24 mouse cellular contexts compared by ENCODE assay signal in the genomic region with DNA sequence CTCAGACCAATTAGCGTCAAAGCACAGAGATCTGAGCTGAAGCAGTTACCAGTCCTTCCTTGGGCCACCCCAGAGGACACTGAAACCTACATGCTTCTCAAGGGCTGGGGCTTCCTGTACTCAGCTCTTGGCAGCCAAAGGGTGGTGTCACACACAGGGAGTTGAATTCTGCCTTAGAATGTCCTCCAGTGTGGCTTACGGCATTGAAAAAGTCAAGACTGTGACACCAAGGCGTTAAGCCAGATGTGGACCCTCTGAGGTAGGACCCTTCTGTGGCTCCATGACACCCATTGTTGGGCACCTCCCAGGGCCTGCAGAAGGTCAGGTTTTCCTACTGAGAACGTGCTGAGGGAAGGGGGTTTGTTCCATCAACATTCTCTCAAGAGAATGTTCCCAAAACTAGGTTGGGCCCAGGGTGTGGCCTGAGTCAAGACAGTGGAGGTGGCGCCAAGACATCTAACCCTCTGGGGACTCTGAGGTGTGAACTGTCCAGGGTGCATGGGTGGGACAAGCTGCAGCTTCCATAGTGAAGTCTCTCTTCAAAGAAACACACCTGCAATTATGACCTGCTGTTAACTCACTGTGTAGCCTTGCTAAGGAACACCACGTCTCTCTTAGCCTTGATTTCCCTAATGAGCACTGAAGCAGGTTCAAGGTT. TPM values are rescaled to one million over a fixed set of nuclear protein-coding genes. Genes with fewer than 3 reads are reported as not detected.
DNase-seq lines count a peak whose midpoint lies in the region; ATAC-seq and TF ChIP-seq lines count a peak whose summit lies in the region.
"Had no signal": no experiment of that assay in that cellular context is flagged by ENCODE, and none has a peak within 500 bp of the region (broad histone marks: within the 10 kb centered on the region; RNA-seq: fewer than 3 reads in every experiment).

No protein-coding gene starts in this region.

- 66% methylated on average over 6 of the region's 6 CpGs for WGBS in heart, adult 2 months
- WGBS in kidney, adult 2 months, result 78% methylated on average over 6 of the region's 6 CpGs
- WGBS in small intestine, adult 2 months, result 57% methylated on average over 6 of the region's 6 CpGs
- WGBS in hindbrain, embryonic 11.5 days, result 90% methylated on average over 6 of the region's 6 CpGs

- peak; percentile 40; the same call in 1 of the 2 replicates for TF ChIP-seq POLR2A in heart, adult 2 months (IDR thresholded peaks at IDR 0.05; ENCODE audit: insufficient read depth, low read depth, low read length)
- no peak for TF ChIP-seq POLR2A in kidney, adult 2 months (IDR thresholded peaks at IDR 0.05; ENCODE audit: low read depth, low read length)
- no peak for TF ChIP-seq POLR2A in small intestine, adult 2 months (IDR thresholded peaks at IDR 0.05; ENCODE audit: low read depth, low read length)

- no peak for ATAC-seq in hindbrain, embryonic 11.5 days (ENCODE audit: low FRiP score)
- ATAC-seq: liver, embryonic 12.5 days had no signal

- H3K27me3 ChIP-seq in heart, adult 2 months (ENCODE audit: control insufficient read depth, insufficient read depth, low read length), result no peaks in the 10 kb centered on the region
- no peaks in the 10 kb centered on the region for H3K27me3 ChIP-seq in kidney, adult 2 months (replicated peaks; ENCODE audit: control insufficient read depth, insufficient read depth, low read length)
- H3K27me3 ChIP-seq in small intestine, adult 2 months (ENCODE audit: control insufficient read depth, insufficient read depth, low read length), result no peaks in the 10 kb centered on the region
- no peaks in the 10 kb centered on the region for H3K27me3 ChIP-seq in hindbrain, embryonic 11.5 days (ENCODE audit: control insufficient read depth, insufficient read depth, low read length)
- H3K27me3 ChIP-seq: forebrain, embryonic 12.5 days; hindbrain, embryonic 15.5 days; kidney, embryonic 15.5 days; liver, embryonic 12.5 days had no signal

- no peak overlapping the region for H3K9ac ChIP-seq in heart, adult 2 months (ENCODE audit: low read depth, low read length)
- H3K9ac ChIP-seq in hindbrain, embryonic 11.5 days (ENCODE audit: low read depth, low read length), result no peak overlapping the region
- H3K9ac ChIP-seq: forebrain, embryonic 12.5 days; hindbrain, embryonic 15.5 days; kidney, embryonic 15.5 days; liver, embryonic 12.5 days; lung, embryonic 14.5 days had no signal

- intact Hi-C loops in heart, adult 2 months (cut with DNase I), result loop anchor here (2.0 kb wide), 1 partner anchor 15 kb away; no protein-coding TSS in a partner anchor
- intact Hi-C loops in heart, postnatal 25 days (cut with DNase I), result no loop called here

- H3K4me2 ChIP-seq in hindbrain, embryonic 11.5 days (replicated peaks; ENCODE audit: low read depth, low read length), result no peak overlapping the region
- H3K4me2 ChIP-seq: forebrain, embryonic 12.5 days; hindbrain, embryonic 15.5 days; kidney, embryonic 15.5 days; liver, embryonic 12.5 days; lung, embryonic 14.5 days had no signal

- H3K79me2 ChIP-seq in heart, adult 2 months (replicated peaks; ENCODE audit: control insufficient read depth, insufficient read depth, low read length), result no peaks in the 10 kb centered on the region

- peak overlapping the region; percentile 97 for H3K27ac ChIP-seq in heart, adult 2 months
- no peak overlapping the region; the same call in 1 of the 2 replicates for H3K27ac ChIP-seq in kidney, adult 2 months (ENCODE audit: insufficient read depth, low read depth, low read length)
- peak overlapping the region; percentile 75 for H3K27ac ChIP-seq in small intestine, adult 2 months (ENCODE audit: insufficient read depth, low read depth, low read length)
- H3K27ac ChIP-seq in hindbrain, embryonic 11.5 days (ENCODE audit: low read depth, low read length), result no peak overlapping the region
- H3K27ac ChIP-seq: embryonic facial prominence, embryonic 10.5 days; forebrain, embryonic 12.5 days; hindbrain, embryonic 15.5 days; kidney, embryonic 15.5 days; liver, embryonic 12.5 days; macrophage; midbrain, embryonic 10.5 days had no signal

- TF ChIP-seq EP300 in heart, adult 2 months (IDR thresholded peaks at IDR 0.05; ENCODE audit: insufficient read depth, low read depth, low read length), result no peak

- H3K4me3 ChIP-seq in heart, adult 2 months, result no peak overlapping the region
- H3K4me3 ChIP-seq in kidney, adult 2 months (ENCODE audit: insufficient read depth, low read depth, low read length), result no peak overlapping the region
- H3K4me3 ChIP-seq in small intestine, adult 2 months (ENCODE audit: low read depth, low read length), result no peak overlapping the region
- no peak overlapping the region for H3K4me3 ChIP-seq in hindbrain, embryonic 11.5 days (ENCODE audit: low read depth, low read length)
- H3K4me3 ChIP-seq: embryonic facial prominence, embryonic 10.5 days; forebrain, embryonic 12.5 days; hindbrain, embryonic 15.5 days; kidney, embryonic 15.5 days; liver, embryonic 12.5 days; midbrain, embryonic 10.5 days had no signal

- 0 out of 2 replicates have a peak, but pooled peaks cover 2% of the 10 kb centered on the region for H3K36me3 ChIP-seq in heart, adult 2 months (ENCODE audit: control insufficient read depth, insufficient read depth, low read length)
- no peaks in the 10 kb centered on the region for H3K36me3 ChIP-seq in kidney, adult 2 months (ENCODE audit: control insufficient read depth, insufficient read depth, low read length)
- no peaks in the 10 kb centered on the region for H3K36me3 ChIP-seq in small intestine, adult 2 months (ENCODE audit: control insufficient read depth, insufficient read depth, low read length)
- H3K36me3 ChIP-seq in hindbrain, embryonic 11.5 days (ENCODE audit: control insufficient read depth, insufficient read depth, low read length), result no peaks in the 10 kb centered on the region
- H3K36me3 ChIP-seq: embryonic facial prominence, embryonic 10.5 days; forebrain, embryonic 12.5 days; G1E; hindbrain, embryonic 15.5 days; kidney, embryonic 15.5 days; liver, embryonic 12.5 days; midbrain, embryonic 10.5 days had no signal

- no peak for TF ChIP-seq CTCF in heart, adult 2 months (IDR thresholded peaks at IDR 0.05)
- no peak for TF ChIP-seq CTCF in kidney, adult 2 months (conservative IDR thresholded peaks at IDR 0.05; ENCODE audit: insufficient read depth, insufficient read length, low read depth, low read length)
- TF ChIP-seq CTCF in small intestine, adult 2 months (IDR thresholded peaks at IDR 0.05; ENCODE audit: extremely low read depth, insufficient read length, insufficient replicate concordance, low read depth, low read length), result no peak

- no peaks in the 10 kb centered on the region for H3K9me3 ChIP-seq in hindbrain, embryonic 11.5 days (ENCODE audit: control insufficient read depth, low read length)
- H3K9me3 ChIP-seq: embryonic facial prominence, embryonic 10.5 days; forebrain, embryonic 12.5 days; G1E; hindbrain, embryonic 15.5 days; kidney, embryonic 15.5 days; liver, embryonic 12.5 days; midbrain, embryonic 10.5 days had no signal

- peak; percentile 47 to 55 for DNase-seq in heart, adult 2 months
- DNase-seq in heart, postnatal 25 days (ENCODE audit: low spot score), result no peak
- DNase-seq in kidney, adult 2 months, result peak; percentile 56
- no peak for DNase-seq in kidney, adult 8-10 months
- DNase-seq in ZHBTc4 (ENCODE audit: low read depth, low spot score), result peak; percentile 50
- DNase-seq in hindbrain, embryonic 11.5 days (ENCODE audit: low spot score), result no peak
- no peak for DNase-seq in frontal cortex, postnatal 25 days (ENCODE audit: low spot score in 2 of 2)
- DNase-seq: cerebellum, adult 9-10 months; right cerebral cortex, postnatal 14 days had no signal

- H3K4me1 ChIP-seq in heart, adult 2 months (ENCODE audit: control insufficient read depth, insufficient read depth, low read length), result peaks cover 32% of the 10 kb centered on the region
- peaks cover 43% of the 10 kb centered on the region for H3K4me1 ChIP-seq in kidney, adult 2 months (ENCODE audit: control insufficient read depth, insufficient read depth, low read length)
- peaks cover 58% of the 10 kb centered on the region for H3K4me1 ChIP-seq in small intestine, adult 2 months (ENCODE audit: control insufficient read depth, insufficient read depth, insufficient read length, low read length)
- no peaks in the 10 kb centered on the region for H3K4me1 ChIP-seq in hindbrain, embryonic 11.5 days (replicated peaks; ENCODE audit: control insufficient read depth, insufficient read depth, low read length)
- H3K4me1 ChIP-seq: forebrain, embryonic 12.5 days; midbrain, embryonic 10.5 days had no signal

RNA-seq across cellular contexts. Expression of gene Herpud1, which starts 24.3 kb away (rescaled TPM):
- 100 to 1,000 TPM; 216 to 349 TPM for total RNA-seq in heart, adult 2 months (2021)
- 272 and 285 TPM in 2 replicates for polyA plus RNA-seq in heart, adult 2 months (2012; rRNA removed)
- 100 to 1,000 TPM; 180 to 257 TPM for total RNA-seq in heart, postnatal 25 days (2021)
- polyA plus RNA-seq in kidney, adult 2 months (2012; rRNA removed), result 417 and 537 TPM in 2 replicates
- 302 and 331 TPM in 2 replicates for polyA plus RNA-seq in small intestine, adult 2 months (2012; rRNA removed)
- 60.8 and 61.0 TPM in 2 replicates for polyA plus RNA-seq in hindbrain, embryonic 11.5 days (2014; fragmentation: Nextera tagmentation; extraction: Ambion mirVana)

RNA-seq across cellular contexts. Expression of gene Slc12a3, which starts 32.9 kb away (rescaled TPM):
- total RNA-seq in heart, adult 2 months (2021), result under 1 TPM; 0.16 to 0.39 TPM
- 0.20 and 0.39 TPM in 2 replicates for polyA plus RNA-seq in heart, adult 2 months (2012; rRNA removed)
- under 1 TPM; 0.14 to 0.26 TPM for total RNA-seq in heart, postnatal 25 days (2021)
- polyA plus RNA-seq in kidney, adult 2 months (2012; rRNA removed), result 600 and 1,070 TPM in 2 replicates
- 0.06 and 0.22 TPM in 2 replicates for polyA plus RNA-seq in small intestine, adult 2 months (2012; rRNA removed)
- 0.06 TPM in 1 of 2 replicates, not detected in the other for polyA plus RNA-seq in hindbrain, embryonic 11.5 days (2014; fragmentation: Nextera tagmentation; extraction: Ambion mirVana)
- total RNA-seq: common myeloid progenitor, adult 5-6 weeks; gastrocnemius, postnatal 14 days; midbrain, postnatal 0 days had no signal
- polyA plus RNA-seq: embryonic facial prominence, embryonic 10.5 days; forebrain, embryonic 12.5 days; G1E; heart, embryonic 14.5 days; limb, embryonic 11.5 days; liver, embryonic 12.5 days; lung, embryonic 14.5 days; macrophage; midbrain, embryonic 10.5 days had no signal

Comparison
In these comparisons a context has a peak if more than half of its experiments do, and no peak if none do; other contexts are left out.
1. DNase-seq: peak in heart, adult 2 months (2 of 2), kidney, adult 2 months (single experiment) and ZHBTc4 (single experiment); none in heart, postnatal 25 days (single experiment), kidney, adult 8-10 months (0 of 2), hindbrain, embryonic 11.5 days (single experiment) and frontal cortex, postnatal 25 days (0 of 2).
2. H3K27ac ChIP-seq: peak in heart, adult 2 months (single experiment) and small intestine, adult 2 months (single experiment); none in kidney, adult 2 months (single experiment) and hindbrain, embryonic 11.5 days (single experiment).
3. RNA of gene Slc12a3, which starts 32.9 kb away (polyA plus RNA-seq): 600 to 1,070 TPM in kidney, adult 2 months; 0.20 to 0.39 TPM in heart, adult 2 months, 0.06 to 0.22 TPM in small intestine, adult 2 months and 0.06 TPM in hindbrain, embryonic 11.5 days; every median in the first group is over 100 times any median in the second.